Mouse (Mus musculus): ENCODE results near the gene Tmod4.

Tmod4 gene

GRCm38 (mm10) chr3:95164256-95164550, 39.9 kb downstream of the Tmod4 start:
- in situ Hi-C loops (cut with MboI; ENCODE audit: low pct_unique_long_range_greater_than_20kb in 1 of 2, low sequenced_read_pairs in 2 of 2, unreplicated experiment in 1 of 2), result no loop called here

GRCm38 (mm10) chr3:95164840-95165239, 40.6 kb downstream of the Tmod4 start:
- in situ Hi-C loops (cut with MboI; ENCODE audit: low pct_unique_long_range_greater_than_20kb in 1 of 2, low sequenced_read_pairs in 2 of 2, unreplicated experiment in 1 of 2), result no loop called here

- in situ Hi-C loops (cut with MboI; ENCODE audit: low pct_unique_long_range_greater_than_20kb in 1 of 2, low sequenced_read_pairs in 2 of 2, unreplicated experiment in 1 of 2), result no loop called here
These were observed 45.7 kb downstream of the Tmod4 start for GRCm38 (mm10) chr3:95169996-95170395.

- in situ Hi-C loops (cut with MboI; ENCODE audit: low pct_unique_long_range_greater_than_20kb in 1 of 2, low sequenced_read_pairs in 2 of 2, unreplicated experiment in 1 of 2), result no loop called here
These were observed 46.8 kb downstream of the Tmod4 start for GRCm38 (mm10) chr3:95171105-95171504.

- in situ Hi-C loops (cut with MboI; ENCODE audit: low pct_unique_long_range_greater_than_20kb in 1 of 2, low sequenced_read_pairs in 2 of 2, unreplicated experiment in 1 of 2), result no loop called here
These were observed 48.4 kb downstream of the Tmod4 start for GRCm38 (mm10) chr3:95172526-95173255.

- in situ Hi-C loops (cut with MboI; ENCODE audit: low pct_unique_long_range_greater_than_20kb in 1 of 2, low sequenced_read_pairs in 2 of 2, unreplicated experiment in 1 of 2), result no loop called here
These were observed 49.1 kb downstream of the Tmod4 start for GRCm38 (mm10) chr3:95173256-95173949.

GRCm38 (mm10) chr3:95174011-95174592, 49.8 kb downstream of the Tmod4 start:
- in situ Hi-C loops (cut with MboI; ENCODE audit: low pct_unique_long_range_greater_than_20kb in 1 of 2, low sequenced_read_pairs in 2 of 2, unreplicated experiment in 1 of 2), result no loop called here

GRCm38 (mm10) chr3:95176500-95176899, 52.2 kb downstream of the Tmod4 start:
- in situ Hi-C loops (cut with MboI; ENCODE audit: low pct_unique_long_range_greater_than_20kb in 1 of 2, low sequenced_read_pairs in 2 of 2, unreplicated experiment in 1 of 2), result no loop called here

GRCm38 (mm10) chr3:95177583-95177982, 53.3 kb downstream of the Tmod4 start:
- in situ Hi-C loops (cut with MboI; ENCODE audit: low pct_unique_long_range_greater_than_20kb in 1 of 2, low sequenced_read_pairs in 2 of 2, unreplicated experiment in 1 of 2), result no loop called here

Measured in mouse embryonic stem cell (cell line).